Mouse (Mus musculus) midbrain, embryonic 11.5 days (tissue): ENCODE data around the gene Disp1. TPM values are rescaled to one million over a fixed set of nuclear protein-coding genes. Genes with fewer than 3 reads are reported as not detected.

ENCODE experiments used
- ATAC-seq: fragments of 200-750 bp; cut with Nextera tagmentation; 2 replicates; pipeline ENCODE4 v1.8.0; 2017; ENCODE audit warnings: moderate TSS enrichment, moderate library complexity; ENCODE audit not compliant: low FRiP score
- DNase-seq: peaks from one replicate; pipeline ENCODE4 v3.0.0; 2015; ENCODE audit warnings: low spot score; ENCODE audit errors: missing footprints
- H3K27ac ChIP-seq: fragments of 300-500 bp; sonication (generic); 2 replicates; pipeline ENCODE4 v1.5.1; 2014; ENCODE audit warnings: low read depth, low read length
- H3K27me3 ChIP-seq: fragments of 300-500 bp; sonication (generic); 2 replicates; pipeline ENCODE4 v1.6.1; 2014; ENCODE audit warnings: mild to moderate bottlenecking, low read length, moderate library complexity, mixed read lengths; ENCODE audit not compliant: control insufficient read depth, insufficient read depth
- H3K36me3 ChIP-seq: fragments of 300-500 bp; sonication (generic); 2 replicates; pipeline ENCODE4 v1.6.1; 2014; ENCODE audit warnings: mild to moderate bottlenecking, low read length, moderate library complexity, mixed read lengths; ENCODE audit not compliant: control insufficient read depth, insufficient read depth
- H3K4me1 ChIP-seq: fragments of 300-500 bp; sonication (generic); 2 replicates; pipeline ENCODE4 v1.6.1; 2014; ENCODE audit warnings: low read length; ENCODE audit not compliant: control insufficient read depth, insufficient read depth
- H3K4me2 ChIP-seq: fragments of 300-500 bp; sonication (generic); 2 replicates; pipeline ENCODE4 v1.6.1; 2014; ENCODE audit warnings: mild to moderate bottlenecking, moderate library complexity
- H3K4me3 ChIP-seq: fragments of 300-500 bp; sonication (generic); 2 replicates; pipeline ENCODE4 v1.5.1; 2014; ENCODE audit warnings: low read depth, low read length
- H3K9ac ChIP-seq: fragments of 300-500 bp; sonication (generic); 2 replicates; pipeline ENCODE4 v1.6.1; 2014; ENCODE audit warnings: low read length
- H3K9me3 ChIP-seq: fragments of 300-500 bp; sonication (generic); 2 replicates; pipeline ENCODE4 v1.6.1; 2016; ENCODE audit warnings: low read length; ENCODE audit not compliant: control insufficient read depth
- WGBS: fragments of 180-500 bp; shearing (Covaris S2); extraction: QIAGEN DNeasy Blood & Tissue Kit; methylation state at CpG from one replicate; pipeline ENCODE4 v1.1.7; 2014; 5-methylcytosine and 5-hydroxymethylcytosine counted together
- polyA plus RNA-seq: library from polyadenylated mRNA; unstranded; fragments of >200 nt; fragmentation: Nextera tagmentation; extraction: Ambion mirVana; gene quantifications from 2 replicates; pipeline ENCODE4 v1.2.1, GENCODE M21; 2014

Disp1 gene
- polyA plus RNA-seq, 1 experiment from 2014 or later = 8.8 TPM

DNA sequence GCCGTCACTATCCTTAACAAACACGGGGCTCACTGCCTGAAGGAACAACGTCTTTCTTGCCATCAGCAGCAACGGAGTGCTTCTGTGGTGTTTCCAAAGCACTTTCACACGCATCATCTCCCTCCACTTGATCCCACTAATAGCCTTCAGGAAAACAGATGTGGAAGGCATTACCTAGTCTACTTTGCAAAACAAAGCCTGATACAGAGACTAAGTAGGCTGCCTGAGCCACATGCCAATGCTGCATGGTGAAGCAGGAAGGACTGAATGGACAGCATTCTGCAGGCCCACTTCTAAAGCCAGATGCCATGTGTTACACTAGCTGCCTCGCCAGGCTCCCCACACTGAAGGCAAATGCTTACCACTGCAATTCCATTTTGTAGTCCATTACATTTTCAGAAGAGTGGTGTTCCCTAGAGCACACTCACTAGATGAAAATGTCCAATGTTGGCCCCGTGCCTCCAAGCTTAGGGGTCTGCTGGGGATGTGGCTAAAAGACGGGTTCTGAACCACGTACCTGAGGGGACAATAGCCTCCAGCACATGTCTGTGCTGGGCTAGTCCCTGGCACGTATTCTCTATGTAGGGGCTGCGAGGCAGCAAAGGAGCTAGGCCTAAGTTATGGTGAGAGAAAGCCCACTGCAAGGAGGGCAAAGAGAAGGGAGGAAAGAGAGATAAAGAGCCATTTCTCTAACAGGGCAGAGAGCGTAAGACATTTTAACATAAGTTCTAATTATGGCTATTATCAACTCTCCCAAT is 80.6 kb downstream of the Disp1 start:
- H3K27me3 ChIP-seq = no peaks in the 10 kb centered on the region
- ATAC-seq (no peak), DNase-seq (peak; percentile 82)
- no peak overlapping the region for H3K9ac ChIP-seq
- no peak overlapping the region for H3K27ac ChIP-seq
- no peak overlapping the region for H3K4me2 ChIP-seq
- H3K4me3 ChIP-seq = no peak overlapping the region
- no peaks in the 10 kb centered on the region for H3K36me3 ChIP-seq
- 56% methylated on average over 12 of the region's 12 CpGs for WGBS
- no peaks in the 10 kb centered on the region for H3K9me3 ChIP-seq
- H3K4me1 ChIP-seq = peaks cover 35% of the 10 kb centered on the region

DNA sequence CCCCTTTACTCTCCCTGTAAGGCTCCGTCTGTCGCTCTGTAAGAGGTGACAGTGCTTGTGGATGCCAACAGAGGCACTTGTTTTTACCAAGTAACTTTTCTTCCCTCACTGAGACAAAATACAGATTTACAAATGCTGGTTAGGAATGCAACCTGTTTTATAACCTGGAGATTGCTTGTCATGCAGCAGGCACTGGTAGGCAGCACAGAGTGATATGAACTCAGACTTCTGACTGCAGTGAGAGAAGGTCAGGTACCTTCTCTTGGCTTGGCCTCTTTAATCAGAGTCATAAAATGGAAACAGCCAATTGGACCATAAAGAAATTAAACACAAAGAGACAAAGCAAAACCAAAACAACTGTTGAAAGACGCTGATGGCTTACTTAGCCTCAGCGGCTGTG is 83.2 kb downstream of the Disp1 start:
- H3K4me1 ChIP-seq = peaks cover 29% of the 10 kb centered on the region

DNA sequence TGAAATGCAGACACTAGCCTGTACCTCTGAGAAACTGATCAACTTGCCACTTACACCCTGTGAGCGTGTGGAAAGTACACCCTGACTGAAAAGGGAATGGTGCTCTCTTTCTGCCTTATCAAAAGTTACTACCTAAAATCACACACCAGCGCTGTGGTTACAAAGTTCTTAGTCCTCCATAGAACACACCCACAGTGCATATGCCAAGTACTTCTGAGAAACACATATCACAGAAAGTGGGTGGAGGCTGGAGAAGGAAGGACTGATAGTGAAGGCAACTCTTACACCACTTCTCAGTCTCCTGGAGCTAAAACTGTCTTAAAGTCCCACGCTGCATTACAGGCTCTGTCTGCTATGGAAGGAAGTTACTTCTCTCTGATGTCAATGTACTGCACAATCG is 86.9 kb downstream of the Disp1 start:
- 89% methylated on average over 4 of the region's 4 CpGs for WGBS
- no peak overlapping the region for H3K4me2 ChIP-seq
- ATAC-seq = no peak
- no peak overlapping the region for H3K9ac ChIP-seq
- H3K9me3 ChIP-seq = no peaks in the 10 kb centered on the region
- no peaks in the 10 kb centered on the region for H3K36me3 ChIP-seq
- DNase-seq = peak; percentile 35
- peaks cover 13% of the 10 kb centered on the region; the same call in 1 of the 2 replicates for H3K4me1 ChIP-seq
- no peaks in the 10 kb centered on the region for H3K27me3 ChIP-seq
- H3K27ac ChIP-seq = no peak overlapping the region
- no peak overlapping the region for H3K4me3 ChIP-seq

More for the DNA sequence above, 83.2 kb downstream of the Disp1 start:
- ATAC-seq (no peak), DNase-seq (peak; percentile 77)
- H3K9me3 ChIP-seq = no peaks in the 10 kb centered on the region
- WGBS = 37% methylated on average over 4 of the region's 4 CpGs
- H3K4me2 ChIP-seq = no peak overlapping the region
- no peaks in the 10 kb centered on the region for H3K36me3 ChIP-seq
- no peaks in the 10 kb centered on the region for H3K27me3 ChIP-seq
- no peak overlapping the region for H3K9ac ChIP-seq
- H3K4me3 ChIP-seq = no peak overlapping the region
- H3K27ac ChIP-seq = no peak overlapping the region

DNA sequence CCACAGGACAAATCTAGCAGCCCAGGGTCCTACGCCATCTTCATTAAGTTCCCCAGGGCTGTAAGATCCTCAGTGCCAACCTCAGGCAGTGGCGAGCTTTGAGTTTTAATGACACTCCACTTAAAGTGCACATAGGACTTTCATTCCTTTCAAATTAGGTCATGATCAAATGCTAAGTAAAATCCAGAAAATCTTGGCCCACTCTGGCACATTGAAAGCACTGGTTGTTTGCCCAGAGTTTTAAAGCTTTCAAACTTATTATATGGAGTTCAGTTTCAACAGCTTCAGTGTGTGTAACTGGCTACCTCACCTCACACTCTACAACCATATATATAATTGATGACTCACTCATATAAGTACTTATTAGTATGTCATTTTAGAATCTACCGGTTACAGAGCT is 87.9 kb downstream of the Disp1 start:
- Histone ChIP-seq H3K4me3 (no peak overlapping the region), H3K36me3 (no peaks in the 10 kb centered on the region), H3K9ac (no peak overlapping the region), H3K27ac (no peak overlapping the region), H3K4me2 (no peak overlapping the region), H3K9me3 (no peaks in the 10 kb centered on the region), H3K27me3 (no peaks in the 10 kb centered on the region), H3K4me1 (peaks cover 11% of the 10 kb centered on the region; the same call in 1 of the 2 replicates)
- ATAC-seq = no peak
- 91% methylated on average over 3 of the region's 3 CpGs for WGBS
- peak; percentile 26 for DNase-seq

DNA sequence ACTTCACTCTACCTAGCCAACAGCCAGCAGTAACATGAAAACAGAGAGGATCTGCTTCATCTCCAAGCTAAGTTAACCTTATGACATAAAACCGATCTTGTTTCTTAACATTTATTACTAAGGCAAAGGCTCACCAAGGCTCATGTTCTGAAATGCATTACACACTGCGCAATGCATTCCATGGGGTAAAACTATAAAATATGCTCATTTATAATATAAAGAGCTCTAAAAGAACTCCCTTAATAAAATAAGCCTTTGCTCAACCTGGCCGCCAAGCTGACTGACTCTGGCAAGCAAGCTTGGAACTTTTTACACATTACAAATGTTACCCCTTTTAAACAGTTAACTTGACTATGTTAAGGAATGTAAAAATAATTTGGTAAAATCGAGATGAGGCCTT is 94.1 kb downstream of the Disp1 start:
- no peak overlapping the region for H3K27ac ChIP-seq
- no peaks in the 10 kb centered on the region for H3K27me3 ChIP-seq
- H3K36me3 ChIP-seq = no peaks in the 10 kb centered on the region
- no peaks in the 10 kb centered on the region for H3K4me1 ChIP-seq
- 86% methylated on average over 4 of the region's 4 CpGs for WGBS
- H3K9ac ChIP-seq = no peak overlapping the region
- no peaks in the 10 kb centered on the region for H3K9me3 ChIP-seq
- H3K4me2 ChIP-seq = no peak overlapping the region
- ATAC-seq (no peak), DNase-seq (peak; percentile 4)
- no peak overlapping the region for H3K4me3 ChIP-seq

DNA sequence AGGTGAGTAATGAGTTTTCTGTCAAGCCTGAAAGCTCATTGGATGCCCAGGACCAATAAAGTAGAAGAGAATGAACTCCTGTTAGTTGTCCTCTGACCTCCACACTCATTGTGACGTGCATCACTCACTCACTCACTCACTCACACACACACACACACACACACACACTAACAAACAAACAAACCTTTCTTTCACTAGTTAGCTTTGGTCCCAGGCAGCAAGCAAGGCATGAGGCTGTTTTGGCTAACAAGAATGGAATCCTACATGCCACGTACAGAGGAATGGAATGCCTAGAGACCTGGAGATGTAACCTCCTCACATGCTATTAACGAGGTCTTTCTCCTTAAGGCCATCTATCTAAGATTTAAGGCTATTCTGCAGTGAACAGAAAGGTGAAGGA is 97.6 kb downstream of the Disp1 start:
- Histone ChIP-seq H3K9me3 (no peaks in the 10 kb centered on the region), H3K27ac (no peak overlapping the region), H3K4me3 (no peak overlapping the region), H3K4me1 (no peaks in the 10 kb centered on the region), H3K27me3 (no peaks in the 10 kb centered on the region), H3K9ac (no peak overlapping the region), H3K4me2 (no peak overlapping the region), H3K36me3 (no peaks in the 10 kb centered on the region)
- ATAC-seq (no peak), DNase-seq (no peak)
- 60% methylated on average over 3 of the region's 3 CpGs for WGBS

DNA sequence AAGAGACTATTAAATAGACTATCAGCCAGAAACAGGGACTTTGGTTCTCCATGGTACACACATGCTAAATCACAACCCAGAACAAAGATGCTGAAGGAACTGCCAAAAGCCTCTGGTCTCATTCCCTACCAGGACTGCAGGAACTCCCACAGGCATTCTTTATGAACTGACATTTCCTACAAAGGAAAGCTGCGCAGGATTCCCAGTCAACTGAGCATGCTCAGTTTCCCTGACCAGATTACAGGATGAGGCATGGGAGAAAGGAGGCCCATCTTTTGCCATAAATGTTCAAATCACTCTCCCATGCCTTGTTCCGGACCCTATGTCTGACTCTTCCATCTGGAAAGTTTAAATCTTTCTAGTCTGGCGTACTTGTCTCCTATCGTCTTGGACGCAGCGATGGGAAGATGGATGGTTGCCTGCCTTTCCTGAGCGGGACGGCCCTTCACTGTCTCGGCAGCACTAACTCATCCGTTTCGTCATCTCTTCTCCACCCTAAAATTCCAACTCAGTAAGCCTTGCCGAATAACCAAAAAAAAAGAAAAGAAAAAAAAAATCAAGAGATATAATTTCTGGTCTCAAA is 100.9 kb downstream of the Disp1 start:
- Histone ChIP-seq H3K4me1 (no peaks in the 10 kb centered on the region), H3K27me3 (no peaks in the 10 kb centered on the region), H3K9me3 (no peaks in the 10 kb centered on the region), H3K27ac (no peak overlapping the region), H3K4me2 (no peak overlapping the region), H3K9ac (no peak overlapping the region), H3K36me3 (no peaks in the 10 kb centered on the region), H3K4me3 (no peak overlapping the region)
- no peak for ATAC-seq
- no peak for DNase-seq
- WGBS = 94% methylated on average over 12 of the region's 12 CpGs

DNA sequence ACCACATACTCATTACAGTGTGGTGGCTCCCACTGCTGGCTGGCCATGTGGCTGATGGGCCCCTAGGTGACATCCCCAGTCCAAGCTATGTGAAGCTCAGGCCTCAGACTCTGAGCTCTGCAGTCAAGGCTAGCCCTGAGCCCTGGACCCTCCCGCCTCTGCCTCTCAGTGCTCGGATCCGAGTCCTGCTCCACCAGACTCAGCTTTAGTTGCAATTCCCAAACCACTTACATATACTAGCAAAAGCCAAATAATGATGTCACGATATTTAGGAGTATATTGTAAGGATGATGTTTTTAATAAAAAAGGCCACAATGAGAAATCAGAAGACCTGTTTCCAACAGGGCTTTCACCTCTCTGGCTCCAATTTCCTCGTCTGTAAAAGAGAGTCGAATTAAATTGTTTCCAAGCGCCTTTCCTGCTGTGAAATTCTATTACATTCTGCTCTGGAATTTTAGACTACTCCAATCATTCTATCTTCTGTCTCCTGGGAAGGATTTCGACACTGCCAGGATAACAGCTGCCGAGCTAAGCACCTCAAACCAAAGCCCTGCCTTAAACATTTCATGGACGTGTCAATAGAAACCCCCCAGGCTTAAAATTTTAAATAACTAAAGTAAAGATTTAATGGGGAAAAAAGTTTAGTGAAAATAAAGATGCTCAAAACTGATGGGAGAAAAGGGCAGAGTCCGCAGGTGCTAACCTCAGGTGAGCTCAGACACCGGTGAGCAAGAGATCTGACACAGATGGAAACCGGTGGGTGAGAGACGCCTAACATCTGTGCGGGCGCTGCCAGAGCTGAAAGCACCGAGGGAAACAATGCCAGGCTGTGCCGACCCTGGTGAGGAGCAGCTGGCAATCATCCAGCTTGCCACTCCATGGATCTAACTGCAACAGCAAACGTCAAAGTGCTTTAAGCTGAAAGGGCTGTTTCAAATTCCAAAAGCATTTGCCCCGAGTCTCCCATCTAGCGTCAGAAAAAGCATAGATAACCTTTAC is 103.2 kb downstream of the Disp1 start:
- Histone ChIP-seq H3K4me2 (no peak overlapping the region), H3K4me3 (no peak overlapping the region), H3K9me3 (no peaks in the 10 kb centered on the region), H3K36me3 (no peaks in the 10 kb centered on the region), H3K4me1 (no peaks in the 10 kb centered on the region), H3K27me3 (no peaks in the 10 kb centered on the region), H3K9ac (no peak overlapping the region), H3K27ac (no peak overlapping the region)
- no peak for ATAC-seq
- DNase-seq = peak; percentile 70
- 79% methylated on average over 21 of the region's 21 CpGs for WGBS
